Mouse (Mus musculus) testis, adult 10 weeks (tissue): ENCODE data around the gene Tbccd1. TPM values are rescaled to one million over a fixed set of nuclear protein-coding genes. Genes with fewer than 3 reads are reported as not detected.

ENCODE experiments used
- polyA plus RNA-seq: library from polyadenylated mRNA; stranded (reverse); fragments of 350-450 nt; fragmentation: Illumina TruSeq; extraction: RNeasy Lipid Tissue Mini Kit (QIAGEN cat#74804); gene quantifications from one replicate; pipeline ENCODE4 v1.2.3, GENCODE M21; 2014; ENCODE audit warnings: low read depth, low replicate concordance

The Tbccd1 gene
- 14.2 TPM for polyA plus RNA-seq

GRCm38 (mm10) chr16:22857431-22858113 is at the start of gene Tbccd1, which contains the start of gene Dnajb11:
Tbccd1 (minus strand) TSS chr16:22857669.
Dnajb11 (plus strand) TSS chr16:22857845.

GRCm38 (mm10) chr16:22890683-22891510 is 33.4 kb upstream of the Tbccd1 start, which contains the start of gene Ahsg:
Ahsg (plus strand) TSS chr16:22891277.

GRCm38 (mm10) chr16:22811477-22811876 is 46.0 kb downstream of the Tbccd1 start, which contains the start of gene Crygs:
Crygs (minus strand) TSS chr16:22811577.

Other genes with a start within 250 kb of the Tbccd1 start
- 0.14 TPM for gene Dgkg, start 200.4 kb downstream of the Tbccd1 start, polyA plus RNA-seq
- gene Crygs, start 46.1 kb downstream of the Tbccd1 start, polyA plus RNA-seq, result not detected
- gene Dnajb11, start 176 bp upstream of the Tbccd1 start, polyA plus RNA-seq, result 69.4 TPM
- gene Ahsg, start 33.6 kb upstream of the Tbccd1 start, polyA plus RNA-seq, result not detected
- 0.97 TPM for gene Fetub, start 60.7 kb upstream of the Tbccd1 start, polyA plus RNA-seq
- not detected for gene Hrg, start 93.4 kb upstream of the Tbccd1 start, polyA plus RNA-seq
- not detected for gene Kng2, start 171.8 kb upstream of the Tbccd1 start, polyA plus RNA-seq
- 0.14 TPM for gene Kng1, start 200.2 kb upstream of the Tbccd1 start, polyA plus RNA-seq
- 562 TPM for gene Eif4a2, start 249.8 kb upstream of the Tbccd1 start, polyA plus RNA-seq